Mouse (Mus musculus) urinary bladder, adult 18-20 months (tissue): ENCODE results near the gene Relch.
"Not testable (repeated sequence)": the region's sequence is repeated elsewhere in the genome, so short reads cannot be mapped to it uniquely, and the experiment has no call there.

Source experiments
- DNase-seq, 2 experiments: peaks; one replicate each; pipeline ENCODE4 v3.0.0; 2022; ENCODE audit warnings: low spot score in 2 of 2, mixed read lengths in 2 of 2

Gene Relch

DNA sequence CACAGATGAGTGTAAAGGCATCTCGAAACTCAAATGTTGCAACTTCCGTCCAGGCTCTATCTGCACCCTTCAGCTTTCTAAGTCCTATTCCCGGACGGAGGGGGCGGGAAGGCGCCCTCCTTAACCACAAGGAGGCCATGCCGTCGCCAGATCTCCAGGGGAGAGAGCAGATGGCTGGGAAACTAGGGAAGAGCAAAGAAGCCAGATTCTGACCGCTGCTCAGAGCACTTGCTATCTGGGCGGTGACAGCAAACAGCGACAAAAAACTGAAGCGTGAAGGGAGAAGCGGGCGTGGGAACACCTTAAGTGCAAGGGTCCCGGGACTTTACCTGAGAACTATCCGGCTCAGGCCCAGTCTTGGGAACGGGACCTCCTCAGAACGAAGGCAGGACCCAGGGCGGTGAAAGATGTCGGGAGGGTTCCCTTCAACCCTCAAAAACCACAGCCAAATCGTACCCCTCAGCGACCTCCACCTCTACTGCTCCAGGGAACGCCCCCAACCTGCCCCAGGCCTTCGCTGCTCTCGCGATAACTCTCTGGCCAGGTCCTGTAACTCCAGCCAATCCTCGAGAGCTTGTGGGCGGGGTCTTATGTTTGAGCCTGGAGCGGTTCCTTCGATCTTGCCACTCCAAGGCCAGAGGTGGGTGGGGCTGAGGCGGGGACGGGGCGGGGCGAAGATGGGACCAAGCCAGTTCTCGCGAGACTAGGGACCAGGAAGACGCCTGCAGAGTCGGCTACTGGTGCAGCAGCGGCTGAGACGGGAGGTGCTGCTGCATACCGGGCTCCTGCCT lies at the start of gene Relch, which contains the start of gene Pign:
Gene Relch (plus strand): TSS at position 691 of the 791 bp plus-strand sequence.
Gene Pign (minus strand): TSS at position 507 of the 791 bp plus-strand sequence.
- DNase-seq = peak; percentile 89 to 98

DNA sequence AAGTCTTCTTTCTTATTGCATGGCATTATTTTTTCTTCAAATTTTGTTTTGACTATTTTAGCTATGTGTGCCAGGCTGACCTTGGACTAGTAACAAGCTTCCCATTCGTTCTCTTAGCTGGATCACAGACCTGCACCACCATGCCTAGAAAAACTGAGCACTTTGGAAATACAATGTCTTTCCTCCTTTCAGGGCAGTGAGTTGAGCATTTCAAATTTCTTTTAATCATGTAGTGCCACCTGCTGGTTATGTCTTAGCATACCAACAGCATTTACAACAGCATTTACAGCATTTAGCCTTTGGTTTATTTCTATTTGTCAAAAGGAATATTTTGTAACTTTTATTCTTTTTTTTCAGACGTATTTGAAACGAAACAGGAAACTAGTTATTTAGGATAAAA lies 33.2 kb upstream of the Relch start:
- no peak for DNase-seq

DNA sequence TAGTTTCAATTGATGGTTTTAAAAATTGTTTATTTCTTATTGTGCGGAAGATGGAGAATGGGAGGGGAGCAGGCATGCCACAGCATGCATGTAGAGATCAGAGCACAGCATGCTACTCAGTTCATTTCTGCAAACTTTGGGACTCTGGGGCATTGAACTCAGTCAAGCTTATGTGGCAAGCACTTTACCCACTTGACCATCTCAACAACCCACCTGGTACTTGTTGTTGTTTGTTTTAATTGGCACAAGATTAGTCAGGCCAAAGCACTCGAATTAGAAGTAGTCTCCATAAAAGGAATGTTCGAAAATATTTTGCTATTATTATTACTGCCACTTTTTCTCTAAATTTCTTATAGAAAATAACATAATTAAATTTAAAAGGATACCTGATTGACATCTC lies 19.6 kb upstream of the Relch start:
- DNase-seq = no peak

DNA sequence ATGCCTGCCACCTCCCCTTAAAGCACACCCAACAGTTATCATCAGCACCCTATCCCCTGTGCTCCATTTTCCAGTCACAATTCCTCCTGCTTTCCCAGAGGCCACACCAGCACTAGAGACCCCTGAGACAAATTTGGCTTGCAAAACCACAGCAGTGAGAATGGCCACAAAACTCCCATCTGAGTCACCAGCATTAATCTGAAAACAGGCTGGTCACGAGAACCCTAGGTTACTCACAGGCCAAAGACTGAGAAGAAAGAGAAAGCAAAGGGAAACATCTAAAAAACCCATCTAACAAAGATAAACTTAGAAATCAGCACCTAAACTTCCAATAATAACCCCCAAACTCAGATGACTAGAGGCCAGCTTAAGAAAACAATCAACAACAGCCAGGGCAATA lies 13.0 kb upstream of the Relch start:
- no peak for DNase-seq

DNA sequence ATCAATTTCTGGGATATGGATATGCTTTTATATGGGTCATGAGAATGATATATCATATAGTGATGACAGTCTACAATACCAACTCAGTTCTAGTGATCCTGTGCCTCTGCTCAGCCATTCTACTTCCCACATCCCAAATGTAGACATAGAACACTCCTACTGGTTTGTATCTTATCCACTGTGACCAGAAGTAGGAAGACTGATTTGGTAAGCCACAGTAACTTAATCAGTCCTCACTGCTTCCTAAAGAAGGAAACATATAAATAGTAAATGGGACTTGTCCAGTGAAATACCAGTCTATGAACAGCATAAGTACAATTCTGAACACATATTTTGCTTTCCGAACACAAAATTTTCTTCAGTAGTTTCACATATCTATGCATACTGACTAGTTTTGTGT lies 9.7 kb upstream of the Relch start:
- DNase-seq = no peak

DNA sequence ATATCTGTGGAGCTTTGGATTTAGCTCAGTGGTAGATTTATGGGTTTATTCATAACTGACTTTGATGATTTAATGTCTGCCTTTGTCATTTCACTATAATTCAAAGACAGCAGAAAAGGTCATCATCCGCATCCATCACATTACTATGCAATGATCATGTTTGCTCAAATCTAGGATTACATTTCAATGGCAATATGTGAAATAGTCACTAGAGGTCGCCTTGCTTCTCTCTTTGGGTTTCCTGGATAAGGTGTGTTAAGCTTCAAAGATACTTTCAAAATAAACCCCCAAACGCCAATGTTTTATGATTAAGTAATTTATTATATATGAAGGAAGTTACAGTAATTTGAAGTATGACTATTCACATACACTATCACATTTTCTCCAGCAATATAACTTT lies 3.6 kb upstream of the Relch start:
- no peak for DNase-seq

DNA sequence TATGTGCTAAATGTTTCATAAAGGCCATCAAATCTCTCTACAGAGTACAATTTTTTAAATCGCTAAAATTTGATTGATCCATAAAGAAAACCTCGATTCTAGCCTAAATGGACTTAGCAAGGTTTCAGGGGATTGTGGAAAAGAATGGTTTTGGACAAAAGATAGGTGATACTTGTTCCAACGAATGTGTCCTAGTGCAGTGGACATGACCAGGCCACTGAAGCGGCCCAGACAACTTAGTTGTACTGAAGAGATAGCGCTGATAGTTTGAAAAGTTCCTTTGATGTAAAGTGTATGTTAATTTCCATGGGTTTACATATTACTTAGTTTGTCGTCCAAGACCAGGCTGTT lies 866 bp upstream of the Relch start:
- no peak for DNase-seq

DNA sequence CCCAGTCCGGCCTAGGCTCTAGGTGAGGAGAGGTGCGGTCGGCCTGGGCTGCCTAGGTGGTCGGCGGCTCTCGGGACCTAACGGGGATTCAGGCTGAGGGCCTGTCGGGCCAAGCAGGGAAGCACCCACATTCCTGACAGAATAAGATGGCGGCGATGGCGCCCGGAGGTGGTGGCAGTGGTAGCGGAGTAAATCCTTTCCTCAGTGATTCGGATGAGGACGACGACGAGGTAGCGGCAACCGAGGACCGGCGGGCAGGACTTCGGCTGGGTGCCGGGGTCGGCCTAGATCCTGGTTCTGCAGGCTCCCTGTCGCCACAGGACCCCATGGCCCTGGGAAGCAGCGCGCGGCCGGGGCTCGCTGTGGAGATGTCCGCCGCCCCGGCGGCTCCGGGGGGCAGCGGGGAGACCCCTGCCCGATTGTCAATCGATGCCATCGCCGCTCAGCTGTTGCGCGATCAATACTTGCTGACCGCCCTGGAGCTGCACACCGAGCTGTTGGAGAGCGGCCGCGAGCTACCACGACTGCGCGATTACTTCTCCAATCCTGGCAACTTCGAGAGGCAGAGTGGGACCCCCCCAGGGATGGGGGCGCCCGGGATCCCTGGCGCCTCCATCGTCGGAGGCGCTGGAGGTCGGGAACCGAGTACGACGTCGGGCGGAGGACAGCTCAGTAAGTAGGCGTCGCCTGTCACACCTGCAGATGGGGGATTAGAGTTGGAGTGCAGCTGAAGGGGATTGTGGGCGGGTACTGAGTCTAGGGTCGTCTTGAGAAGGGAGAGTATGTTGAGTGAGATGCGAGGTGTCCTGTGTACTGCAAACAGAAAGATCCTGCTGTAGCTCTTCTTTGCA lies 526 bp downstream of the Relch start:
- no peak for DNase-seq

DNA sequence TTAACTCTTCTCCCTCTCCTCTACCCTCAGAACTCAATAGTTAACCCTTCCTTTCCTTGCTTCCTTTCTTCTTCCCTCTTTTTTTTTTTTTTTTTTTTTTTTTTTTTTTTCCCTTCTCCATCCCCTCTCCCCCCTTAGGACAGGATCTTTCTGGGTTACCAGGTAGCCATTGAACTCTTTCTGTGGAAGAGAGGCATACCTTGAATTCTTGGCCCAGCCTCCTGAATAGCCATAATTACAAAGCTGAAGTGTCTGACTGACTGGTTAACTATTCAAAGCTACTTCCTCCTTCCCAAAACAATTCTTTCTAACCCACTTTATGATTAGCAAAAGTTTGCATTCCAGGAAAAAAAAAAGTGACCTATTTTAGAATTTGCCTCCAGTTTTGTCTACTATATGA lies 6.0 kb downstream of the Relch start:
- no peak for DNase-seq

DNA sequence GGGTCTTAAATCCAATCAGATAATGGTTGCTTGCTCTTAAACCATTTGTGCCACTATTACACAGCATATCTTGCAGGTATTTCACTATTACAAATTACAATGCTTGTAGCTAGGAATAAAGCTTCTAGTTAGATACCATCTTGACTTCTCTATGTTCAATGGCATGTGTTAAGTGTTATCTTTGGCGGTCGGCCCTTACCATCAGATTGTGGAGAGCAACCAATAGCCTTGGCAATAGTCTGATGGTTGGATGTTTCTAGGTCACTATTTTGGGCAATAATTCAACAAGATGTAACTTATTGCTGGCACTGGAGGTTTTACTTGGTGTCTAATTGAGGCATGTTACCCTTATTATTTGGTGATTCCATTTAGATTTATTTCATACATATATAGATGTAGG lies 11.1 kb downstream of the Relch start:
- no peak for DNase-seq

DNA sequence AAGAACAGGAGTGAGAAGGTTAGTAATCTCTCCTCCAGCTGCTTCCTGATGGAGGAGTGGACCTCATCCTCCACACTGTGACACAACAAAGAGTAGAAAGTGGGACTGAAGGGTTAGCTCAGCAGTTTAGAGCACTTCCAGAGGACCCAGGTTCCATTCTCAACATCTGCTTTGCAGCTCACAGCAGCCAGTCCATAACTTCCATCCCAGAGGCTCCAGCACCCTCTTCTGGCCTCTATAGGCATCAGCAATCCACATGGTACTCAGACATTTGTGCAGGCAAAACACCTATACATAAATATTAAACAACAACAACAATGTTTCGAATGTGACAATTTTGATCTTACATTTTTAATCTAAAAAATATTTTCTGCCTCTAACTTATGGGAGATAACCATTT lies 16.9 kb downstream of the Relch start:
- DNase-seq = no peak

DNA sequence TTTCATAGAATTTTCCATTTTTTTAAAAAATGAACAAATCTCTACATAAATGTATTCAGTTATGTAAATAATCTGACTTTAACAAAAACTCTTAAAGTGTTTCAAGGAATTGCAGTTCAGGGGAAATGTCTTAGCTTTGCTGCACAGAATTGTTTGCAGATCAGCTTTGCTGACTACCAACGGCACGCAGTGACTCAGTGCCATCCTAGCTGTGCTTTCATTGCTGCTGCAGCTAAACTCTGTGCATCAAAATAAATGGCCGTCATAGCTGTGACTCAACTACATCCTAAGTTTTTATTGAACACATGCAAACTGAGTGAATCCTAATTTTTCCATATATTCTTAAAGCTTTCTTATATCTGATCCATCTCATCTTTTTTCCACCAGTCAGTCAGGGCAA lies 21.8 kb downstream of the Relch start:
- DNase-seq = no peak

DNA sequence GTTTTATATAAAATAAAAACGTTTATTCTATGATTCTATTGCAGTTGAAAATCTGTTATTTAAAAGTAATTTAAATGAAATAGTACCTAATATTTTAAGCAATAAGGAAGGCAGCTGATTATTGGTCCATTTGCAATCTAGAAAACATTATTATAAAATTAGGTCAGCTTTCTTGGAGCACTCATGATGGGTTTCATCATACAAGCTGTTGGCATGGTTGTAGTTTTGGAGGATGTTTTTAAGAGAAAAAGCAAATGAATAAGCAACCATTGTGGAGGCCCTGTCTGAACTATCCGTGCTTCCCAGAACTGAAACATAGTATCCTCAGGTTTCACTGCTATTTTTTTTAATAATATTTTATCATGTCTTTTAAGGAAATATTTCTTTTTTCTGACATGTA lies 31.9 kb downstream of the Relch start:
- DNase-seq = no peak

DNA sequence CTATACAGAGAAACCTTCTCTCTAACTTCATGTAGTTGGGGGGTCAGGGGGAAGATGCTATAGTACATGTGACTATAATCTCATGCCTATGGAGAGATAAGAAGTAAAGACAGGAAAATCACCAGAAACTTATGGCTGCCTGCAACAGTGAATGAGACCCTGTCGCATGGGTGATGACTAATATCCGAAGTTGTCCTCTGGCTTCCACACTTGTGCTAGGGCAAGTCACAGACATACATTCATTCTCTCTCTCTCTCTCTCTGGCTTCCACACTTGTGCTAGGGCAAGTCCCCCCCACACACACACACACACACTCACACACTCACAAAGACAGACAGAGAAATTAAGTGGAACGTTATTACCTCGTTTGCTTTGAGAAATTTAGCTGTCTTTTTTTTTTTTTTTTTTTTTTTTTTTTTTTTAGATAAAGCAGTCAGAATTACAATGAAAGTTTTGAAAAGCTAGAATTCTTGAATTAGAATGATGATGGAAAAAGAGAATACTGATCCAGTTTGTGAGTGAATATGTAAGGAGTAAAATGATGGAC lies 37.4 kb downstream of the Relch start:
- DNase-seq = no peak

DNA sequence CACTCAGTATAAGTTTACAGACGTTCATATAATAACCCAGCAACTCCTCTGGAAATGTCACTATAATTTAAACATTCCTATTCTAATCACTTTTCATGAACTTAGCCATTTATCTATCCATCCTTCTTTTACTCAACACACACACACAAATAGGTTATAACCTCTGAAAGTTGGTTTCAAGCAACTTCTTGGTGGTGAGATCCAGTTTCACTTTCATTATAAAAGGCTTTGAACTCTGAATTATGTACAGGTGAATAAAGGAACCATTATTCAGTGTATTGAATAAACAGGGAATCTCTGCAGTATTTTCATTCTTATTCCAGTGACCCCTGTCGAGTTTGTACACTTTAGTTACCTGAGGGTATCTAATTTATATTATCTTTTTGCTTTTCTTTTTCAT lies 45.8 kb downstream of the Relch start:
- no peak for DNase-seq

DNA sequence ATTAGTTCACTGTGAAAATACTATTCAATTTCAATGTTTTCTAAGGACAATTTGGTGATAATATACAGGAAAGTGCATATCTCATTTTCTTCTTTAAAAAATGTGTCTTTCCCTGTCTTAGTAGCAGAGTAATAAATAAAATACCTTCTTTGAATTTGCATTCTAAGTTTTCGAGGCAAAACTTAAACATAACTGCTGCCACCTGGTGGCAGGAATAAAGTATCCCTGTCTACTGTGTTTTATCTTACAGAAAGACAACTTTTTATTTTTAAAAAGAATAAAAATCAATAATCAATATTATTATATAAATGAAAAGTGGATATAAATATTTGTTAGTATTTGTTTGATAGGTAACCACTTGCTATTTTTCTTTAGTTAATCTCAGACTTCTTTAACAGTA lies 47.6 kb downstream of the Relch start:
- DNase-seq = no peak

DNA sequence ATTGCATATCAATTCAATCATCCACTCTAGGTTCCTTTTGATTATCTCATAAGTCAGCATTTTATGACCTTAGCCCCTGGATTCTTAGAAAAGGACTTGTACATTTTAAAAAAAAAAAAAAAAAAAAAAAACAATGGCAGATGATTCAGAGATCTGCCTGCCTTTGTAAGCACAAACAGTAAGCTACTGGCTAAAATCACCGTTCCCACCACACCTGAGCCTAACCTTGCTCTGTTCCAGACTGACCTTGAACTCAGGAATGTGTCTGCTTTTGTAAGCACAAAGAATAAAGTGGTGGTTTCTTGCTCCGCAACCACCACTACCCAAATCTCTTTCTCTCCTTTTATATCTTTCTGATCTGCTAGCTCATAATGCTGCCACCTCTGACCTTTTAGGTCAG lies 49.2 kb downstream of the Relch start:
- no peak for DNase-seq

DNA sequence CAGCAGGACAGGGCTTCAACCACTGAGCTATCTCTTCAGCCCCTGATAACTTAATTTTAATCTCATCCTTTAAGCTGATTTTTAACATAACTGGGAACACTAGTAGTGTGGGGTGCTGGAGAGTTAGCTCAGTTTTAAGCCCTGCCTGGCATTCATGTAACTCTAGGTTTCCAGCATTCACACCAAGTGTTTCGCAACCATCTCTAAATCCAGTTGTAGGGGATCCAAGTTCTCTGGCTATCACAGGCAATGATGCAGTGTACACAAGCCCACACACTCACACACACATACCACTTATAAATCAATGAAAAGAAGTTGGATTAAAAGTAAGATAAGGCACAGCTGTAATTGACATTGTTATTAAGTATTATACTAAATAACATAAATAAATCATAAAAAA lies 54.7 kb downstream of the Relch start:
- DNase-seq = peak in 1 of 2 experiments; percentile 17

DNA sequence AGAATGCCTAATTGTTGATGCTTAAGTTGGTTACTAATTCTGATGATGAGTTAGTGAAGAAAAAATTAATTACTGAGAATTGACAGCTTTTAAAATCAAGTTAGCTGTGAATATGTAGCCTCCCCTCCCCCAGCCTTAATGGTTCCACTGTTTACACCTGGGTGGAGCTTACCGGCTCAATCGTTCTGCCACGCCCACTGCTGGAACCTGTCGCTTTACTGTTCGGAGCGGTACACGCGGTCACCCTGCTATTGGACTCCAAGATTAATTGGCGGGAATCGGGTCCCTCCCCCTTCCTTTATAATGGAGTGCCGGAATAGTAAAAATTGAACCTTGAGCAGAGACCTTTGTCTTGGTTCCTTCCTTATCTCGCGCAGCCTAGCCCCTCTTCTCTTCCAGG lies 65.6 kb downstream of the Relch start:
- not testable (repeated sequence) for DNase-seq

DNA sequence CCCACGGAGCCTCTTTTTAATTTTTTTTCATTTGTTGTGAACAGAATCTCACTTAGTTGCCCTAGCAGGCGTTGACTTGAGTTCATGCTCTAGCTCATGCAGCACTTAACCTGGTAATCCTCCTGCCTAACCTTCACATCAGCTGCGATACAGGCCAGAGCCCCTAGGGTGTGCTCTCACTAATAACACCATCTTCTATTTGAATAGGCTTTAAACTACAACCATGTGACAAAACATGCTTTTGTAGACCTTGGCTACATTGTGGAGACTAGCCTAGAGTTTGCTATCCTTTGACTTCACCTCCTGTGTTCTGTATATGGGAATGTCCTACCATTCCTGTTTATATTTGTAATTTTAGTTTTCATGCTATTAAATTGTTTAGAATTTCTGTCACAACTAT lies 71.7 kb downstream of the Relch start:
- DNase-seq = no peak

DNA sequence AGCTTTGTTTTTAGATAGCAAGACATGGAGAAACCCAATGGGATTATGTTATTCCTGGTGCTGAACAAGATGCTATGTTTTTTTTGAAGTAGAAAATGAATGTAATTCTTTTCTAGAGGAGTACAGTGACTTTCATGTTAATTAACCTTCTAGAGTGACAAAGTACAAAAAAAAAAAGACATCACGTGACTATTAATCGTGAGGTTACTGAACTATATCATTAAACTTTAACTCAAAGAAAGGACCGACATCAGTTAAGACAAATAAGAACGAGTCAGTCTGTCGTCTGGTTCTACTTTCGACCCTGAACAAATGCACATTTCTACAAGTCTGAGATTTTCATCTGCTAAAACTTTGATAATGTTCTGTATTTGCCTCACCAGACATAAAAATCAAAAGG lies 74.7 kb downstream of the Relch start:
- DNase-seq = no peak

DNA sequence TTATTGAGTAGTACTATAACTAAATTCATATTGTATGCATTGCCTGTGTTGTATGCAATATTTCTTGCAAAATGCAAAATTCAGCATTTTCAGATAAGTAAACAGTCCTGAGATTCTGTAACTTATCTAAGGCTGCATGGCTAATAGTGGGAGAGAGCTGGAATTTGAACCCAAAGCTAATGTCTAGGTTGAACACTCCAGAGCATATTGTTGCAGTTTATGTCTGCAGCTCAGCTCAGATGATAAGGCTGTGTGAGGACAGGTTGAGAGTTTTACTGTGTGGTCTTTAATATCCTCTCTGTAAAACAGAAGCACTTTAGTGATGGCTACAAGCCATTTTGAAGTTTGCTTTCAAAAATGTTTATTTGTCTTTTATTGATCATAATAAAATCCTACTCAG lies 75.8 kb downstream of the Relch start:
- no peak for DNase-seq

DNA sequence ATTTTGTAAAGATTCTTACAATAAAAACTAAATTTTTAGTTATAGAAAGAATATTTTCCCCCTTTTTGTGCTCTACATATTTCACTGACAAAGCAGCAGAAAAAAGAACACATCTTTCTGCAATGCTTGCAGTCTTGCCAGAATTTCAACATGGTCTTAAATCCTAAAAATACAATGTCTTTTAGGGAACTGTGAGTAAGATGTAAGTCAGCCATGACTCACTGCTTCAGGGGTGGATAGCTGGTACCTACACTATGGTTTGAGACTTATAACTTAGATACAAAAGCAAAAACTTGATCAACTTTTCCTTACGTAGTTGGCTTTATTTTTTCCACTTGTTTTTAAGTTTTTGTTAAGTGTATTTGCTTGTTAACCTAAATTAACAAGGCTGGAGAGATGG lies 78.8 kb downstream of the Relch start:
- no peak for DNase-seq
